Mouse (Mus musculus): ENCODE data around the gene Dnaic2.
A peak's percentile ranks its signal among the peaks of the same experiment; 100 is the strongest.

Gene Dnaic2

DNA sequence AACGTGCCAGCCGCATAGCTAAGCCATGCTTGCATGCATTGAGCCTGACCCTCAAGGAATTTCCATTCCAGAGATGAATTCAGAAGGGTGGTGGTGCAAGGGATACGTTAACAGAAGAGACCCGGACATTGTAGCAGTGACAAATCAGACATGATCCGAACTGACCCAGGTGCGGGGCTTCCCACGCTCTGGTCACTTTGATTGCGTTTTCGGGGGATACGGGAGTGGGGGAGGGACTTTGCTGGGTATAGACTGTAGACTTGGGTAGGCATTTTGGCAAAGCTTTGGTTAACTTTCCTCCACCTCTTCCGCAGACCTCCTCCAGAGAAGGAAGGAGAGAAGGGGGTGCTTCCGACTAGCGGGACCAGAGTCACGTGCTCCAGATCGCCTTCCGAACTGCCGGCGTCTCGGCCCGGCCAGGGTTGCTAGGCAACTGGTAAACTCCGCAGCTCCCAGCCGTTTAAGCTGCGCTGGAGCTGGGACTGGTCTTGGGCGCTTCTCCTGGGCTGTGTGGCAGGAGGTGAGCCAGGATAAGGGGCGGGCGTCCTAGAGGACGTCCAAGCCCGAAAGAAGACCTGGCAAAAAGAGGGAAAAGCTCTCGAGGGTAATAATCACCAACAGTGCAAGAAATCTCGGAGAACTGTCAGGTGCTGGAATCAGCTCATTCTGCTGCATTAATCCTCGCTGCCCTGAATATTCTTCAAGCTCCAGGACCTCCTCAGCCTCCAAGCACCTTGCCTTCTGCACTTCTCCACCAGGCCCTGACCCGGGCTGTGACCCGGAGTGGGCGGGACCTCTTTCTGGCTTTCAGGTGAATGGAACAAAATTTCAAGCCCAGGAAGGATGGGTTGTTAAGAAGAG is at the start of gene Dnaic2:
Gene Dnaic2 (plus strand): TSS at position 444 of the 861 bp plus-strand sequence.
- peak; percentile 53 to 64 for DNase-seq

DNA sequence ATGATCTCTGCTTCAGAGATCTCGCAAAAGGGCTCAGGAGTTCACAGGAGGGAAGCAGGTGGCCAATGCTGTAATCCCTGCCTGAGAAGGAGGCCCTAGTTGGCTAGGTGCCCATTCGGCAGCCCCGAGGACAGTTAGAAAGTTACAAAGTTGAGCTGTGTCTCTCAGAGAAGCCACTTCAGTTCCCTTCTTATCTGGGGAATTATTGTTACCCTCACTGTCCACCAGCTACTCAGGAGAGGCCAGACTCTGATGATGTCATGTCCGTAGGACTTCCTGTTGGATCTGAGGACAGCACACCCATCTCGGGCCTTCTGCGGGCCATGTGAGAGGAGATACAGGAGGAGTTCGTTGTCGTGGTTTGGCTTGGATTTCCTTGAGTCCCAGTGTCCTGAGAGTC is 47.6 kb upstream of the Dnaic2 start:
- DNase-seq, result peak in 1 of 2 experiments; percentile 50

DNA sequence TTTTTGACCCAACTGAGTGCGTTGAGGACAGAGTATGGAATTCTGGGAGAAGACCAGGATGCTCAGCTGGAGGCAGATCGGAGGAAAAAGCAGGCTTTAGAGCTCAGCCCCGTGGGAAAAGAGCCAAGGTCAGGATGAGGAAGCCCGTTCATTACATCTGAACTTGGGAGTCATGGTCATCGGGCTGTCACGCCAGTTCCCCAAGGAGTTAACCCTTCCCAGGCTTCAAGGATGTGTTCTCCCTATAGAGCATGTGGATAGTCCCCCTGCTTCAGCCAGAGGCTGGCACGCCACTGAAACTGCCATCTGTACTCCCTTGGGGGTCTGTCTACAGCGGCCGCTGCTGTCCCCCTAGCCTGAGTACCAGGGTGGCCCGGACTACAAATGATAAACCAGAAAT is 46.9 kb upstream of the Dnaic2 start:
- no peak for DNase-seq

DNA sequence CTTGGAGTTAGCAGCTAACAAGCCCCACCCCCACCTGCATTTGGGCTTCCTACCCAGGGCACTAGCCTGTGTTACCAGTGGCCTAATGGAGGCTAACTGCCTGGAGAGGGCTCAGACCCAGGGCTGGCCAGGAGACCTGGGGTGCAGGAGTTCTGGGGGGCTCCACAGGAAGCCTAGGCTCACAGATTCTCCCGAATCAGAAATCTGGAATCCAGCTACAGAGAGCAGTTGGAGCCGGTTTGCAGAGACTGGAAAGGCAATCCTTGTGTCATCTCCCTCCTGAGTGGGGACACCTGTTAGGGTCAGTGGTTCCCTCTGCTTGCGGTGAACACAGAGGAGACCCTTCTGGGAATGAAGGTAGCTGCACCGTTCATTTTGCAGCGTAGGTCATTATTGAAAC is 46.2 kb upstream of the Dnaic2 start:
- DNase-seq, result no peak

DNA sequence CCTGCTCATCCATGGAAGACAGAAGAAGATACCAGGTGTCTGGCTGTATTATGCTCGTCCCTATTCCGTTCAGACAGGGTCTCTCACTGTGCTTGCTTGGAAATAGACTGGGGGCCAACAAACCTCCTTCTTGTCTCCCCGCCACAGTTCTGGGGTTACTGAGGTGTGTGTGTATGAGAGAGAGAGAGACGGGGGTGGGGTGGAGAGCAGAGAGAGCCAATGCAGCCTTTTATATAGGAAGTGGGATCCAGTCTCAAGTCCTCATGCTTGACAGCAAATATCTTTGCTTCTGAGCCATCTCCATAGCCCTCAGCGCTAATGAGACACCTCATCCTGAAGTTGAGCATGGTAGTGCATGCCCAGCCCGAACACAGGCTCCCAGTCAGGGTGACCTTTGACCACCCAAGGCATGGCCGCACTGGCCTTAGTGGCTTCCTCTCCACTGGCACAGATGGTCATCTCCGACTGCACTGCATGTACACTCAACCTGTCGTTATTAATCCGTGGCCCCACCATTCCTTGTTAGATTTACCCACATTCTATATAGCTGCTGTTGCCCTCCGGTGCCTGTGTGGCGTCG is 44.8 kb upstream of the Dnaic2 start:
- no peak for DNase-seq

GRCm38 (mm10) chr11:114683029-114683721 is 44.0 kb upstream of the Dnaic2 start:
- no peak for DNase-seq

- DNase-seq, result no peak
Measured at GRCm38 (mm10) chr11:114683722-114684621, 43.2 kb upstream of the Dnaic2 start.

DNA sequence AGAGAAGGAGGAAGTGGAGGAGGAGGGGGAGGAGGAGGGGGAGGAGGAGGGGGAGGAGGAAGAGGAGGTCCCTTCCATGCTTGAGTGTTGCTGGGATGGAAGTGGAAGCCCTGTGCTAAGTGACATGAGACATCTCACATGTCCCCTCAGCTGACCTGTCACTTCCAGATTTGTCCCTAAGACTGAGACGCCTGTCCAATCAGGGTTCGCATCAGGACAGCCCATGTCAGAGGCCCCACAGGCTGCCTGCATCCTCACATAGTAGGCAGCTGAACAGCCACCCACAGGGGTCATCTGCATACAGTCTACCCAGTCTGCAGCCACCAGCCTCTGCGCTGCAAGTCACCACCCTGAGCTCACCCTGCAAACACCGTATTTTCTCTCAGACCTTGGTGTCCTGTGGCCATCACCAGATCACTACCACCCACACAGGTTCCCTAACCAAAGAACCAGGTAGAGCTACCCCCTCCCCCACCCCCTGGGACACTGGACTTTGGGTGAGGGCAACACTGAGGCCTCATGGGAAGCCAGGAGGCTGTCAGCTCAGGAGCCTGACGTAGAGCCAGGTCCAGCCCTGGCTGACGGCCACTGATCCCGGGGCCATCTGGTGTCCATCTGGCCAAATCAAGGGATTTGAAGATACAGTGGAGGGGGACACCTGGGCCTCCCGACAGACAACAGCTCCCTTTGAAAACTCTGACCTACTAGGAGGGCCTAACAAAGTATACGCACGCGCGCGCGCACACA is 42.4 kb upstream of the Dnaic2 start:
- peak; percentile 100 for DNase-seq

- peak in 1 of 2 experiments; percentile 39 for DNase-seq
Measured at GRCm38 (mm10) chr11:114685526-114686040, 41.6 kb upstream of the Dnaic2 start.

GRCm38 (mm10) chr11:114686221-114686959 is 40.8 kb upstream of the Dnaic2 start:
- DNase-seq, result no peak

- no peak for DNase-seq
Measured at GRCm38 (mm10) chr11:114687574-114688188, 39.5 kb upstream of the Dnaic2 start.

DNA sequence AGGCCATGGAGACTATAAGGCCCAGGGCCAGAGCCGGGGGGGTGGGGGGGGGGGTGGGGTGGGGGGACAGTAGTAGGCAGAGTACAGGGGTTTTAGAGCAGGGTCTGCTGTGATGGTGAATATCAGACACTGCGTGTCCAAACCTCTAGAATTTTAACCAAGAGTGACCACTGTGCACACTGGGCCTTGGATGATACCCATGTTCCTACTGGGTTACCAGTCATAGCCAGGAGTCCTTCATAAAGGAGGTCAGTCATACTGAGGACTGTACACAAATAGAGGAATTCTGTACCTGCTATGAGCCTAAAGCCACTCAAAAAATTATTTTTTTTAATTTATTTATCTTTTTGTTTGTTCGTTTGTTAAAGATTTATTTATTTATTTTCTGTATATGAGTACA is 38.5 kb upstream of the Dnaic2 start:
- DNase-seq, result no peak

GRCm38 (mm10) chr11:114690192-114690591 is 37.0 kb upstream of the Dnaic2 start:
- peak in 1 of 2 experiments; percentile 51 for DNase-seq

DNA sequence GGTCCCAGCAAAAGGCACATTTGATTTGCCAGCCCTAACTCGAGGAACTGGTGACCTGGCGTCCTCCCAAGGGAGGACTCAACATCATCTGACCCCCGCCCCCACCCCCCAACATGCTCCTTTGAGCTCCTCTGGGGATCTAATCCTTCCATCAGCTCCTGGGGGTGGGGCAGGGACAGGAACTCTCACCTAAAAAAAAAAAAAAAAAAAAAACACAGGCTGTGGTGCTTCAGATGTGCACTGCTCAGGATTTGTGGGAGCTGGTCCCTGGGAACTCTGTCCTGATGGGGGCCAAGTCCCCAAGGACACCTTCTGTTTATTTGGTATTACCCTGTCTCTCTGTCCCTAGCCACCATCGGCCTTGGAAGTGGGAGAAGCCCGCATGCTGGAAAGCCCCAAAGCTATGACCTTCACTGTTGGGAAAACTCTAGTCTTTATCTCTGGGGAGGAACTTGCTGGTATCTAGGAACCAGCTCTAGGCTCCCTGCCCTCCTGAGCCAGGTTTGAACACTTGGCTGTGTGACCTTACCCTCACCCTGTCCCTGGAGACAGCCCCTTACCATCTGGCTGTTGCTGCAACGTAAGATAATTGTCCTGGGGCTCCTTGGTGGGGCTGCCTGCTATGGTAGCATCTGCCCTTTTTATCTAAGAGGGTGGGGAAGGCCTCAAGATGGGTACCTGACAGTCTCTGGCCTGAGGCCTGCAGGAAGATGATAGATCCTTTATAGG is 35.6 kb upstream of the Dnaic2 start:
- no peak for DNase-seq

GRCm38 (mm10) chr11:114692601-114693000 is 34.6 kb upstream of the Dnaic2 start:
- no peak for DNase-seq

DNA sequence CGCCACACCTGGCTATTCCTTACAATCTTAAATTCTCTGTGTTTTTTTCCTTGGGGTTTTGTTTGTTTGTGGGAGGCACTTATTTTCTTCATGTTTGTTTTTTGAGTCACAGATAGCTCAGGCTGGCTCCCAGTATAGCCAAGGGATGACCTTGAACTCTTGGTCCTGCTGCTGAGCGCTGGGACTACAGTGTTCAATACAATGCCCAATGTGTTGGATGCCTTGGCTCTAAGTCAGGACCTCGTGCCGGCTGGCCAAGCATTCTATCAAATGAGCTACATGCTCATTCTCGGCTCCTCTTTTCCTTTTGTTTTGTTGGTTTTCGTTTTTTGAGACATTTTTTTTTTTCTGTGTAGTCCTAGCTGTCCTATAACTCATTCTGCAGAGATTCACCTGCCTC is 33.8 kb upstream of the Dnaic2 start:
- DNase-seq, result no peak

GRCm38 (mm10) chr11:114694451-114694850 is 32.8 kb upstream of the Dnaic2 start:
- DNase-seq, result no peak

DNA sequence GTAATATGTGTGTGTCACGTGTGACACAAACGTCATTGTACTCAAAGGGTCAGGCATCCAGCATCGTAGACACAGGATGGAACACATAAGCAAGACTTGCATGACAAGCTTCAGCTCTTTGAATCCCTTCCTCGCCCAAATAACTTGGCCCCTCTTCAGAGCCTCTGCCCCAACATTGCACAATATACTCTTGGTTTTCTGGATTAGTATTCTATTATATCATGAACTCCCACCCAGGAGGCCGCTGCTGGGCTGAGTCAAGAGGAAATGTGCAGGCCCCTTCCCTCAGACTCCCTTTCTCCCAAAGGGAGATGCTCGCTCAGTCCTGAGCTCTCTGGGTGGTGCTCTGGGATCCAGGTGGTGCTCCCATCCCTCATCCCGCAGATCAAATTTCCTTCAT is 28.7 kb upstream of the Dnaic2 start:
- DNase-seq, result no peak

GRCm38 (mm10) chr11:114699511-114699910 is 27.7 kb upstream of the Dnaic2 start:
- no peak for DNase-seq
